Mouse (Mus musculus) MEL (cell line): ENCODE results near the gene Dnaaf3. TPM values are rescaled to one million over a fixed set of nuclear protein-coding genes. Genes with fewer than 3 reads are reported as not detected.

Source experiments
- DNase-seq: peaks from one replicate; pipeline ENCODE4 v3.0.0; 2011; ENCODE audit warnings: low read depth, low spot score
- H3K27ac ChIP-seq: 2 replicates; pipeline ENCODE4 v1.5.1; 2012; ENCODE audit warnings: low read depth, mild to moderate bottlenecking, control low read depth, low read length, moderate library complexity; ENCODE audit not compliant: control insufficient read depth
- H3K27me3 ChIP-seq, 2 experiments: fragments of 150-350 bp in 1 of 2; sonication (generic) in 1 of 2; 2 replicates each; pipeline ENCODE4 v1.6.1; 2012; ENCODE audit warnings: low read length in 2 of 2, mild to moderate bottlenecking in 2 of 2, improper control_type of control experiment in 1 of 2, moderate library complexity in 1 of 2; ENCODE audit not compliant: insufficient read depth in 2 of 2, control insufficient read depth in 1 of 2
- H3K36me3 ChIP-seq, 2 experiments: 2 replicates each; pipeline ENCODE4 v1.6.1; 2012 to 2014; ENCODE audit warnings: low read length in 2 of 2, improper control_type of control experiment in 1 of 2, inconsistent platforms in 1 of 2, mild to moderate bottlenecking in 1 of 2; ENCODE audit not compliant: insufficient read depth in 2 of 2, control insufficient read depth in 1 of 2
- H3K4me1 ChIP-seq, 2 experiments: fragments of 150-350 bp in 1 of 2; sonication (generic) in 1 of 2; 2 replicates each; pipeline ENCODE4 v1.6.1; 2012; ENCODE audit warnings: low read length in 2 of 2, improper control_type of control experiment in 1 of 2, mild to moderate bottlenecking in 1 of 2; ENCODE audit not compliant: insufficient read depth in 2 of 2, control insufficient read depth in 1 of 2
- H3K4me3 ChIP-seq, 2 experiments: fragments of 150-350 bp in 1 of 2; sonication (generic) in 1 of 2; 2 replicates each; pipeline ENCODE4 v1.5.1; 2012; ENCODE audit warnings: low read depth in 2 of 2, low read length in 2 of 2, mild to moderate bottlenecking in 2 of 2, moderate library complexity in 2 of 2, control low read depth in 1 of 2, improper control_type of control experiment in 1 of 2; ENCODE audit not compliant: control insufficient read depth in 1 of 2, insufficient read depth in 1 of 2
- H3K79me2 ChIP-seq: 2 replicates; pipeline ENCODE4 v1.6.1; 2012; ENCODE audit warnings: mild to moderate bottlenecking, low read length, moderate library complexity; ENCODE audit not compliant: control insufficient read depth, poor library complexity, insufficient read depth
- H3K9ac ChIP-seq: 2 replicates; pipeline ENCODE4 v1.6.1; 2012; ENCODE audit warnings: low read depth, mild to moderate bottlenecking, control low read depth, low read length, moderate library complexity; ENCODE audit not compliant: control insufficient read depth, poor library complexity, severe bottlenecking
- H3K9me3 ChIP-seq: fragments of 150-350 bp; sonication (generic); replicated peaks from 2 replicates; pipeline ENCODE4 v1.6.1; 2012; ENCODE audit warnings: mild to moderate bottlenecking, low read length, improper control_type of control experiment, moderate library complexity; ENCODE audit not compliant: insufficient read depth
- BHLHE40 ChIP-seq: IDR thresholded peaks from 2 replicates; pipeline ENCODE4 v1.6.1; 2012; ENCODE audit warnings: low read depth, mild to moderate bottlenecking, inconsistent platforms, low read length, improper control_type of control experiment, borderline replicate concordance
- CHD1 ChIP-seq: IDR thresholded peaks from 2 replicates; pipeline ENCODE4 v1.6.1; 2012; ENCODE audit warnings: low read depth, mild to moderate bottlenecking, inconsistent platforms, low read length, improper control_type of control experiment
- GABPA ChIP-seq: IDR thresholded peaks from 2 replicates; pipeline ENCODE4 v1.6.1; 2012; ENCODE audit warnings: low read depth, mild to moderate bottlenecking, inconsistent platforms, low read length, improper control_type of control experiment, moderate library complexity
- JUND ChIP-seq: IDR thresholded peaks from 2 replicates; pipeline ENCODE4 v1.6.1; 2011; ENCODE audit warnings: low read depth, mild to moderate bottlenecking, improper control_type of control experiment, low read length
- KAT2A ChIP-seq: conservative IDR thresholded peaks from 2 replicates; pipeline ENCODE4 v1.6.1; 2012; ENCODE audit warnings: low read depth, low read length, improper control_type of control experiment, inconsistent platforms
- MAX ChIP-seq: IDR thresholded peaks from 2 replicates; pipeline ENCODE4 v1.6.1; 2011; ENCODE audit warnings: low read length, improper control_type of control experiment
- MAZ ChIP-seq: IDR thresholded peaks from 2 replicates; pipeline ENCODE4 v1.6.1; 2012; ENCODE audit warnings: low read depth, mild to moderate bottlenecking, inconsistent platforms, low read length, improper control_type of control experiment
- MEF2A ChIP-seq: IDR thresholded peaks from 2 replicates; pipeline ENCODE4 v1.6.1; 2014; ENCODE audit warnings: low read depth, mild to moderate bottlenecking, inconsistent platforms, low read length, improper control_type of control experiment; ENCODE audit not compliant: poor library complexity, insufficient replicate concordance, severe bottlenecking; ENCODE audit errors: extremely low read depth
- MYB ChIP-seq: IDR thresholded peaks from 2 replicates; pipeline ENCODE4 v1.6.1; 2011; ENCODE audit warnings: mild to moderate bottlenecking, low read depth, low read length, improper control_type of control experiment
- NRF1 ChIP-seq: IDR thresholded peaks from 2 replicates; pipeline ENCODE4 v1.6.1; 2014; ENCODE audit warnings: low read depth, mild to moderate bottlenecking, inconsistent platforms, low read length, improper control_type of control experiment, moderate library complexity; ENCODE audit not compliant: poor library complexity, insufficient read depth, severe bottlenecking
- POLR2AphosphoS2 ChIP-seq: IDR thresholded peaks from 2 replicates; pipeline ENCODE4 v1.6.1; 2011; ENCODE audit warnings: low read length, improper control_type of control experiment
- RAD21 ChIP-seq: IDR thresholded peaks from 2 replicates; pipeline ENCODE4 v1.6.1; 2011; ENCODE audit warnings: mild to moderate bottlenecking, low read depth, low read length, improper control_type of control experiment
- RCOR1 ChIP-seq: IDR thresholded peaks from 2 replicates; pipeline ENCODE4 v1.6.1; 2012; ENCODE audit warnings: low read depth, mild to moderate bottlenecking, inconsistent platforms, low read length, improper control_type of control experiment
- SMC3 ChIP-seq: IDR thresholded peaks from 2 replicates; pipeline ENCODE4 v1.6.1; 2011; ENCODE audit warnings: low read depth, low read length, improper control_type of control experiment
- TBP ChIP-seq: IDR thresholded peaks from 2 replicates; pipeline ENCODE4 v1.8.0; 2011; ENCODE audit warnings: low read depth, low read length, improper control_type of control experiment
- UBTF ChIP-seq: IDR thresholded peaks from 2 replicates; pipeline ENCODE4 v1.6.1; 2012; ENCODE audit warnings: low read depth, mild to moderate bottlenecking, inconsistent platforms, low read length, improper control_type of control experiment, moderate library complexity, borderline replicate concordance; ENCODE audit not compliant: insufficient read depth
- USF1 ChIP-seq: IDR thresholded peaks from 2 replicates; pipeline ENCODE4 v1.6.1; 2014; ENCODE audit warnings: low read depth, mild to moderate bottlenecking, inconsistent platforms, low read length, improper control_type of control experiment, moderate library complexity
- USF2 ChIP-seq, 2 experiments: IDR thresholded peaks; 2 replicates each; pipeline ENCODE4 v1.6.1; 2011 to 2012; ENCODE audit warnings: improper control_type of control experiment in 2 of 2, low read length in 2 of 2, borderline replicate concordance in 1 of 2, inconsistent platforms in 1 of 2, low read depth in 1 of 2, mild to moderate bottlenecking in 1 of 2; ENCODE audit not compliant: insufficient read depth in 1 of 2
- ZNF384 ChIP-seq: IDR thresholded peaks from 2 replicates; pipeline ENCODE4 v1.6.1; 2012; ENCODE audit warnings: low read depth, mild to moderate bottlenecking, inconsistent platforms, low read length, improper control_type of control experiment
- polyA plus RNA-seq, 2 experiments: library from polyadenylated mRNA; stranded (reverse) in 1 of 2; unstranded in 1 of 2; fragments of >175 nt in 1 of 2; fragments of >200 nt in 1 of 2; gene quantifications; 2 replicates each; pipeline versions ENCODE4 v1.2.1 to v1.2.4; 2012; ENCODE audit warnings: low replicate concordance in 2 of 2, low read depth in 1 of 2; ENCODE audit not compliant: insufficient read length in 2 of 2, insufficient read depth in 1 of 2, missing spikeins in 1 of 2
- total RNA-seq: library from RNA; depleted of rRNA; stranded (reverse); fragments of 300-350 nt; gene quantifications from 2 replicates; pipeline ENCODE4 v1.2.3, GENCODE M21; 2012

The Dnaaf3 gene
- total and polyA plus RNA-seq, 3 experiments = 0.73 to 2.9 TPM; not detected in 1

DNA sequence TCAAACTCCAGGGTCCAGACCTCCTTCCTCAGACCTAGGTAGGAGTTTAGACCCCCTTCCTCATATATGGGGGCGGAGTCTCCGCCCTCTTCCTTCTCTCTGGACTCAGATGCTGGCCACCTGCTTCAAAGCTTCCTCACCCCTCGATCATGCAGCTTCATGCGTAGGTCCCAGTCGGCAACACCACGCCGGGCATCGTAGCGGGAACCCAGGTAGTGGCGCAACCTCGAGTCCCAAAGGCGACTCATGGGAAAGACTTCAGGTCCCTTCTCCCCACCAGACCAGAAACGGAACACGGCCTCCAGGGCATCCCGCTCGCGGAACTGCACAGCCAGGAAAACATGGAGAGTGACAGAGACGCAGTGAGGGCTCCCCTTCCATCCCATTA is 5.0 kb downstream of the Dnaaf3 start:
- Histone ChIP-seq H3K27me3 (no peaks in the 10 kb centered on the region), H3K36me3 (peaks cover 0 to 2% of the 10 kb centered on the region in 2 experiments; a peak in 1 of 4 replicates), H3K9ac (no peak overlapping the region), H3K9me3 (no peaks in the 10 kb centered on the region), H3K4me3 (no peak overlapping the region), H3K27ac (no peak overlapping the region), H3K4me1 (peaks cover 0 to 12% of the 10 kb centered on the region in 2 experiments; a peak in 2 of 4 replicates), H3K79me2 (no peaks in the 10 kb centered on the region; the same call in 1 of the 2 replicates)
- DNase-seq = no peak
- TF ChIP-seq JUND (no peak), TBP (no peak), RCOR1 (no peak), MAZ (no peak), USF2 (IDR thresholded peaks at IDR 0.05; ENCODE audit: borderline replicate concordance in 1 of 2, insufficient read depth in 1 of 2, low read depth in 1 of 2, low read length in 2 of 2) (no peak), NRF1 (no peak), USF1 (no peak), SMC3 (no peak), RAD21 (no peak), KAT2A (no peak), GABPA (no peak), UBTF (no peak), BHLHE40 (no peak), CHD1 (no peak), POLR2AphosphoS2 (no peak), MEF2A (no peak), MAX (no peak), ZNF384 (no peak), MYB (no peak)
